Mouse (Mus musculus) CH12F3 (cell line): ENCODE data around the gene Trappc4.
"Not testable (repeated sequence)": the region's sequence is repeated elsewhere in the genome, so short reads cannot be mapped to it uniquely, and the experiment has no call there.

Experiments used
- in situ Hi-C: fragments of 300-500 bp; cut with MboI; formaldehyde crosslinking; loops from 2 replicates; pipeline ENCODE4 v1.14.3; 2020; ENCODE audit warnings: low sequenced_read_pairs

The Trappc4 gene

GRCm38 (mm10) chr9:44406906-44407751, at the start of gene Trappc4, which contains the start of gene Rps25:
Gene Trappc4 (minus strand): TSS chr9:44407600.
Gene Rps25 (plus strand): TSS chr9:44407139.
- in situ Hi-C loops: no loop called here

- in situ Hi-C loops: loop anchor here (10.0 kb wide), 1 partner anchor 50 kb away; no protein-coding TSS in a partner anchor
Observed at GRCm38 (mm10) chr9:44454891-44455220, 47.5 kb upstream of the Trappc4 start, which contains the start of gene Upk2. Gene Upk2 (minus strand): TSS chr9:44454976.

DNA sequence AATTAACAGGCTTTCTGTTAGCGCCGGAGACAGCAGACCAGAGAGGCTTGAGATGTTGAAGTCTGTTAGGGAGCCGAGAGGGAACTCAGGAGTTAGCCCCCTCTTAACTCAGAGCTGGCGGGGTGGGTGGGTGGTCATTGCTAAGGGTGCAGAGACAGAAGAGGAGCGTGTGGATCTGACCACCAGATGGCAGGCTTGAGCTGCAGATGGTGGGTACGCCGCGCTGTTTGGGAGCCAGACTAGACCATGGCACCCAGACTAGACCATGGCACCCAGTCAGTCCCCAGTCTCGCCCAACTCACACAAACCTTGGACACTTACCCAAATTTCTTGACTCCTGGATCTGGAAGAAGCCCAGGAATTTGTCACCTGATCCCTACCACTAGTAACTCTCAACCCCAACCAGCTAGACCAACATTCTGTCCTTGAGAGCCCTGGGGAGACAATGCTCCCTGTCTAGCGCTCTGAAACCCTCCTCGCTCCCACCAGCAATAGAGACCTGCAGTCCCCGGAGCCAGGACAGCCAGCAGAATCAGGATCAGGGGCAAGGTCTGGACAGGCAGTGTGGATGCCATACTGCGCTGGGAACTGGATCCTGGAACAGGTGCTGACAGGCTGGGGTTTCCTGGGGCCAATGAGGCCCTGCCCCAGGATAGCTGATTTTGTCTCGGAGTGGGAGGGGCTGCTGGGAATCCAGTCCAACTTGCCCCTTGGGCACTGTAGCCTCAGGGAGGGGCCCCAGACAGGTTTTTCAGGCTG, 46.9 kb upstream of the Trappc4 start:
- in situ Hi-C loops: loop anchor here (10.0 kb wide), 1 partner anchor 50 kb away; no protein-coding TSS in a partner anchor

DNA sequence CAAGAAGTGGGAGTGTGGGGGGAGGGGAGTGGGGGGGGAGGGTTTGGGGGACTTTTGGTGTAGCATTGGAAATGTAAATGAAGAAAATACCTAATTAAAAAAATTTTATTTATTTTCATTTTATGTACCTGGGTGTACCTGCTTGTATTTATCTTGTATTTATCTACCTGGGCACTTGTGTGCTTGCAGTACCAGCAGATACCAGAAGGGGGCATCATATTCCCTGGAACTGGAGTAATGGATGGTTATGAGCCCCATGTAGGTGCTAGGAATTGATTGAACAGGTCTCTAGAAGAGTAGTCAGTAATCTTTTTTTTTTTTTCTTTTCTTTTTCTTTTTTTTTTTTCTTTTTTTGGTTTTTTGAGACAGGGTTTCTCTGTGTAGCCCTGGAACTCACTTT, 43.0 kb upstream of the Trappc4 start:
- in situ Hi-C loops: loop anchor here (10.0 kb wide), 1 partner anchor 54 kb away; no protein-coding TSS in a partner anchor

- in situ Hi-C loops: not testable (repeated sequence)
Observed at GRCm38 (mm10) chr9:44444402-44445025, 37.1 kb upstream of the Trappc4 start.

DNA sequence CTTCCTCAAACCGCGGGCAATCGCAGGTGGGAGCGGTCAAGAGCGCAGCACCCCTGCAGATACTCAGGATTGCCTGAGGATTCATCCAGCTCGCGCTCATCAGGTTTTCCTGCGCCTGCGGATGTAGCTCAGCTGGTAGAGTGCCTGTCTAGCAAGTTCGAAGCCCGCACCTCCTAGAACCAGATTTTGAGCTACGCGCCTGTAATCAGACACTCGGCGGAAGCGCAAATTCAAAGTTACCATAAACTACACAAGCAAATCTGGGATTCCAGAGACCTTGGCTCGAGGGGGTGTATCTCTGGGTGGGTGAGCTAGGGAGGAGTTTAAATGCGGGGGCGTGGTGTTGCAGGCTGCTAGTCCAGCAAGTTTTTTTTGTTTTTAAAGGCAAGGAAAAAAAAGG, 33.6 kb upstream of the Trappc4 start, which contains the start of gene Foxr1:
Gene Foxr1 (minus strand): TSS at position 176 of the 400 bp plus-strand sequence.
- in situ Hi-C loops: no loop called here

DNA sequence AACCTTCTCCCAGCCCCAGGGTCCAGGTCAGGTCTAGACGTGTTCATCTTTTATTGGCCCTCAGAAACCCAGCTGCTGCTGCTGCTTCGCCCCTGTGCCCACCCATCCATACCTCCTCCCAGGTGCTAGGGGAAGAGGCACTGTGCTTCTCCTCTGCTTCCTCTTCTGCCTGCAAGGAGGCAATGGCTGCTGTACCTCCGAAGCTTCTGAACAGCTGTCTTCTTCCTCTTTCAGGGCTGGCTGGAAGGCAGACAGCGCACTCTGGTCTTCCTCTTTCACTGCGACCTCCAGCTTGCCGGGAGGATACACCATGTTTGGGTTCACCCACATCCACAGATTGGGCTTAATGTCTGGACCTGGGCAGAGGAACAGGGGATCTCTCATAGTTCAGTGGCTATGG, 28.3 kb upstream of the Trappc4 start:
- in situ Hi-C loops: no loop called here

DNA sequence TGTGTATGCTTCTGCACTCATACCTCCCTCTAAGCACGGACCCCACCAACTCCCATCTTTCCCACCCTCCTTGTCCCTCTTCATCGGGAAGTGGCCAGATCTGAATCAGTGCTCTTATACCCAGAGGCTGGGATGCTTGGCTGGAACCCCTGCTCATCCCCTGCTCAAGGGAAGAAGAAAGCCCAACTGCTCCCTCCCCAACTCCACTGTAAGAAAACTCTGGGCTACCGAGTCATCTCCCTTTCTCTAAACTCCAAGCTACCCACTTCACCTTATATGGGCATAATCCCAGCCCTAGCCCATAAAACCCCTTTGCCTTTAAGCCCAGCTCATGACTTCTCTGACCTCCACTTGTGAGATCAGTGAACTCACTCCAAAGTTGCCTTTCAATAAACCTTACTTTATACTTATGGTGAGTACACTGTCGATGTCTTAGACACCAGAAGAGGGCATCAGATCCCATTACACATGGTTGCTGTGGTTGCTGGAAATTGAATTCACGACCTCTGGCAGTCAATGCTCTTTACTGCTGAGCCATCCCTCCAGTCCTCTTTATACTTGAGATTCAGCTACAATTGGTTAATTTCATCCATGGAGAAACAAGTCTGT, 25.3 kb upstream of the Trappc4 start:
- in situ Hi-C loops: no loop called here

GRCm38 (mm10) chr9:44423576-44423975, 16.2 kb upstream of the Trappc4 start:
- in situ Hi-C loops: no loop called here

DNA sequence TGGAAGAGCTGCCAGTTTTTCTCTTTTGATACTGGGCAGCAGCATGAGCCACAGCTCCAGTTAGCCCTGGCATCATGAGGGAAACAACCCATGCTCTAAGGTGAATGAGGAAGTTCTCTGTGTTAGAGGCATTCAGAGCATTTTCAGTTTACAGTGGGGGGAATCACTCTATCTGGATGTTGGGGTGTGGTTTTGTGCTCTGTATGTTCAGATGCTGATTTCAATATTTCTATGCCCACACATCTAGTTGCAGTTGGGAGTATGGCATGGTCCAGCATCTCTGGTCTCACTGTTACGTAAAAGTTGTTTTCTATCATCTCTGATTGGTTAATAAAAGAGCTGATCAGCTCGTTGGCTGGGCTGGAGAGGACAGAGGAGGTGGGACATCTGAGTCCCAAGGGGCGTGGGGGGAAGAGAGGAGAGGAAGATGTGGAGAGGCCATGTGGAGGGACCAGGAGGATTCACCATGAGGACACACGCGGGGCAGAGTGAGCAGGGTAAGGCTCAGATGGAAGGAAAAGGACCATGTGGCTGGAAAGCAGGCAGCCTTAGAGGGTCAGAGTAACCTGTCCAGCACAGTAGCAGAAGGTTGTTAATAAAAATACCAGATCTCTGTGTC, 13.0 kb upstream of the Trappc4 start:
- in situ Hi-C loops: no loop called here

DNA sequence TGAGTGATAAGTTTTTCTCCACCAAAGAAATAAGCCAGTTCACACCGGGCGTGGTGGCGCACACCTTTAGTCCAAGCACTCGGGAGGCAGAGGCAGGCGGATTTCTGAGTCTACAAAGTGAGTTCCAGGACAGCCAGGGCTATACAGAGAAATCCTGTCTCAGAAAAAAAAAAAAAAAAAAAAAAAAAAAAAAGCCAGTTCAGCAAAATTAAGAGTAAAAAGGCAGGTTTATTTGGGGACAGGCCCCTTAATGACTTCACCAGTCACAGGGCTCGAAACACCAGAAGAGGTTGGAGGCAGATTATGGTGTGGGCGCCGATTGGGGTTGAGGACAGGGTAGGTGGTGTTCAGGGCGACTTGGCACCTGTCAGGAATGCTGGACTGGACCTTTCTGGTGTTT, 12.3 kb upstream of the Trappc4 start:
- in situ Hi-C loops: not testable (repeated sequence)

GRCm38 (mm10) chr9:44418519-44419385, 11.4 kb upstream of the Trappc4 start, which contains the start of gene Ccdc84:
Gene Ccdc84 (minus strand): TSS chr9:44418569.
- in situ Hi-C loops: no loop called here

GRCm38 (mm10) chr9:44417892-44418363, 10.5 kb upstream of the Trappc4 start:
- in situ Hi-C loops: no loop called here

GRCm38 (mm10) chr9:44417156-44417891, 9.9 kb upstream of the Trappc4 start:
- in situ Hi-C loops: no loop called here

GRCm38 (mm10) chr9:44412781-44413180, 5.4 kb upstream of the Trappc4 start:
- in situ Hi-C loops: no loop called here

DNA sequence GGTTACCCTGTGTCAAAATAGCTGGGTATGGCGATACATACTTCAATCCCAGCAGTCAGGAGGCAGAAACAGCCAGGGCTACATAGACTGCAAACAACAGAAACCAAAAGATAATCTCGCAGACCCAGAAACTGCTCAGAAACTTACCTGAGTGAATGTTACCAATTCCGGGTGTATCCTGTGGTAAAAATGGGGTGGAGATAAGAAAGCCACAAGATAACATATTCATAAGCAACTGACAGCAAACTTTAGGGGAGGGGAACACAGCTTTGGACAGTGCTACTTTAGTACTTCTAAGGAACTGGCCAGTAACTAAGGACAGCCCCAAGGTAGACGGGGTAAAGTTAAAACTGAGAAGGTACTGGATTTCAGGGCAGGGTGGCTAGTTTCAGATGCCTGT, 4.9 kb upstream of the Trappc4 start:
- in situ Hi-C loops: no loop called here

- in situ Hi-C loops: no loop called here
Observed at GRCm38 (mm10) chr9:44411601-44412130, 4.3 kb upstream of the Trappc4 start.

GRCm38 (mm10) chr9:44410647-44411336, 3.4 kb upstream of the Trappc4 start:
- in situ Hi-C loops: no loop called here
